Mouse (Mus musculus) erythroblast, embryonic 14.5 days (primary cell): ENCODE results near the gene Heg1.

Experiments
- GATA1 ChIP-seq: IDR thresholded peaks from 2 replicates; pipeline ENCODE4 v1.6.1; 2012; ENCODE audit warnings: low read length, inconsistent platforms, mixed read lengths
- TAL1 ChIP-seq: IDR thresholded peaks from 3 replicates; pipeline ENCODE4 v1.6.1; 2012; ENCODE audit warnings: low read length, inconsistent platforms, mixed read lengths

DNA sequence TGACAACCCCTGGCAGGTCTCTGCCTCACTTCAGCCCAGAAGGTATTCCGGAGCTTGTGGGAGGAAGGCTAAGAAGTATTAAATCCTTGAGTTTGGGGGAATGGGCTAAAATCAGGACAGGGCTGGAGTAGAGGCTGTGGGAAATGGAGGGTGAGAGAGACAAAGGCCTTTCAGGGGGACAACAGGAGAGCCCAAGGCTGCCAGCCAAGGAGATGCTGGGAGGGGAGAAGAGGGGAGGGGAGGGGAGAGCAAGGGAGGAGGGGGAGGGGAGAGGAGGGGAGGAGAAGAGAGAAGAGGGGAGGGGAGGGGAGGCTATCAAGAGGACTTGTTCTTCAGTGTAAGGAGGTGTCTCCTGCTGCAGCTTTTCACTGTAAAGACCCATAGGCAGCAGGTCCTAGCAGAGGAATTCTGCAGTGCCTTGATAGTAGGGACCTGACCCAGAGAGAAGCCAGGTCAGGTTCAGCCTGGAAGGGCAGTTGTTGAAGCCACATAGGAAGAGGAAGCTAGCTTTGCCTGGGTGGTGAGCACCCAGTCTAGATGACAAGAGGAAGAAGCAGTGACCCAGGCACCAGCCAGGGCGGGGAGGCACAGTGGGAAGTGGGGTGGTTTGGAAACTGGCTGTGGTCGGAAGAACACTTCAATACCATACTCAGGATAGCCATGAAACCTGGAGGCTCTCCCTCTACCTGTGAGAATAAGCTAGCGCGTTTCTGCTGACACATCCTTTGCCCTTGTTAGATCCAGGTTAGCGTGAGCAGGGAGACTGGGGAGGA lies 7.0 kb downstream of the Heg1 start:
- no peak for TF ChIP-seq TAL1
- TF ChIP-seq GATA1, result no peak
